Mouse (Mus musculus): Measurements from ENCODE around the gene AL607142.1.

The AL607142.1 gene

GRCm38 (mm10) chr4:120057529-120057928, 7.3 kb upstream of the AL607142.1 start:
- DNase-seq = no peak

- DNase-seq = no peak
These were observed 6.6 kb upstream of the AL607142.1 start for GRCm38 (mm10) chr4:120058157-120058556.

- DNase-seq = no peak
These were observed 6.0 kb upstream of the AL607142.1 start for GRCm38 (mm10) chr4:120058794-120059193.

- no peak for DNase-seq
These were observed 3.1 kb upstream of the AL607142.1 start for GRCm38 (mm10) chr4:120061727-120062126.

GRCm38 (mm10) chr4:120062198-120062597, 2.6 kb upstream of the AL607142.1 start:
- DNase-seq = no peak

GRCm38 (mm10) chr4:120062754-120063153, 2.0 kb upstream of the AL607142.1 start:
- DNase-seq = no peak

- DNase-seq = no peak
These were observed 1.3 kb upstream of the AL607142.1 start for GRCm38 (mm10) chr4:120063353-120064124.

GRCm38 (mm10) chr4:120066841-120067591, 2.2 kb downstream of the AL607142.1 start:
- no peak for DNase-seq

- no peak for DNase-seq
These were observed 2.9 kb downstream of the AL607142.1 start for GRCm38 (mm10) chr4:120067592-120068235.

- DNase-seq = no peak
These were observed 4.2 kb downstream of the AL607142.1 start for GRCm38 (mm10) chr4:120068883-120069581.

GRCm38 (mm10) chr4:120069582-120069980, 4.8 kb downstream of the AL607142.1 start:
- no peak for DNase-seq

- DNase-seq = no peak
These were observed 6.6 kb downstream of the AL607142.1 start for GRCm38 (mm10) chr4:120071411-120071810.

GRCm38 (mm10) chr4:120071842-120072507, 7.2 kb downstream of the AL607142.1 start:
- DNase-seq = no peak

- no peak for DNase-seq
These were observed 9.3 kb downstream of the AL607142.1 start for GRCm38 (mm10) chr4:120074061-120074460.

- no peak for DNase-seq
These were observed 12.5 kb downstream of the AL607142.1 start for GRCm38 (mm10) chr4:120077322-120077721.

- no peak for DNase-seq
These were observed 17.7 kb downstream of the AL607142.1 start for GRCm38 (mm10) chr4:120082527-120082926.

- no peak for DNase-seq
These were observed 18.9 kb downstream of the AL607142.1 start for GRCm38 (mm10) chr4:120083700-120084099.

- DNase-seq = no peak
These were observed 24.7 kb downstream of the AL607142.1 start for GRCm38 (mm10) chr4:120089536-120089935.

GRCm38 (mm10) chr4:120091997-120092783, 27.4 kb downstream of the AL607142.1 start:
- DNase-seq = no peak

- DNase-seq = no peak
These were observed 32.1 kb downstream of the AL607142.1 start for GRCm38 (mm10) chr4:120096935-120097334.

GRCm38 (mm10) chr4:120101186-120101585, 36.4 kb downstream of the AL607142.1 start:
- no peak for DNase-seq

GRCm38 (mm10) chr4:120104599-120104998, 39.8 kb downstream of the AL607142.1 start:
- peak; percentile 49 for DNase-seq

Measured in kidney, adult 9 months (tissue).